Mouse (Mus musculus): Measurements from ENCODE around the gene 1600002K03Rik.

Gene 1600002K03Rik

GRCm38 (mm10) chr10:80168038-80168661, 4.6 kb upstream of the 1600002K03Rik start:
- DNase-seq, result peak; percentile 95 to 96

- DNase-seq, result peak in 1 of 2 experiments; percentile 36
Observed at GRCm38 (mm10) chr10:80169070-80169469, 3.7 kb upstream of the 1600002K03Rik start.

GRCm38 (mm10) chr10:80169651-80170050, 3.1 kb upstream of the 1600002K03Rik start:
- DNase-seq, result no peak

- peak in 1 of 2 experiments; percentile 68 for DNase-seq
Observed at GRCm38 (mm10) chr10:80170052-80170451, 2.7 kb upstream of the 1600002K03Rik start.

- peak in 1 of 2 experiments; percentile 53 for DNase-seq
Observed at GRCm38 (mm10) chr10:80170601-80171021, 2.1 kb upstream of the 1600002K03Rik start.

- peak in 1 of 2 experiments; percentile 50 for DNase-seq
Observed at GRCm38 (mm10) chr10:80171252-80171651, 1.5 kb upstream of the 1600002K03Rik start.

- peak in 1 of 2 experiments; percentile 69 for DNase-seq
Observed at GRCm38 (mm10) chr10:80171760-80172526, 801 bp upstream of the 1600002K03Rik start.

- no peak for DNase-seq
Observed at GRCm38 (mm10) chr10:80173358-80173757, 614 bp downstream of the 1600002K03Rik start.

GRCm38 (mm10) chr10:80173955-80174640, 1.4 kb downstream of the 1600002K03Rik start:
- no peak for DNase-seq

GRCm38 (mm10) chr10:80174705-80175104, 2.0 kb downstream of the 1600002K03Rik start:
- DNase-seq, result peak; percentile 63 to 66

- DNase-seq, result peak in 1 of 2 experiments; percentile 48
Observed at GRCm38 (mm10) chr10:80175536-80176269, 3.0 kb downstream of the 1600002K03Rik start.

GRCm38 (mm10) chr10:80176270-80176834, 3.6 kb downstream of the 1600002K03Rik start:
- DNase-seq, result peak; percentile 34 to 62

- DNase-seq, result no peak
Observed at GRCm38 (mm10) chr10:80177441-80178279, 4.9 kb downstream of the 1600002K03Rik start.

GRCm38 (mm10) chr10:80179068-80180051, 6.6 kb downstream of the 1600002K03Rik start, which contains the start of gene Efna2:
Efna2 (plus strand) TSS chr10:80179482.
- DNase-seq, result peak in 1 of 2 experiments; percentile 68

GRCm38 (mm10) chr10:80180288-80180687, 7.5 kb downstream of the 1600002K03Rik start:
- no peak for DNase-seq

GRCm38 (mm10) chr10:80180823-80181222, 8.1 kb downstream of the 1600002K03Rik start:
- DNase-seq, result no peak

GRCm38 (mm10) chr10:80182547-80182946, 9.8 kb downstream of the 1600002K03Rik start:
- DNase-seq, result no peak

- DNase-seq, result no peak
Observed at GRCm38 (mm10) chr10:80186649-80187048, 13.9 kb downstream of the 1600002K03Rik start.

GRCm38 (mm10) chr10:80187739-80188138, 15.0 kb downstream of the 1600002K03Rik start:
- DNase-seq, result no peak
